Mouse (Mus musculus) liver, embryonic 16.5 days (tissue): ENCODE results near the gene Btn1a1. TPM values are rescaled to one million over a fixed set of nuclear protein-coding genes. Genes with fewer than 3 reads are reported as not detected.
A peak's percentile ranks its signal among the peaks of the same experiment; 100 is the strongest.

Experiments
- ATAC-seq: fragments of 200-750 bp; cut with Nextera tagmentation; 2 replicates; pipeline ENCODE4 v1.8.0; 2017; ENCODE audit warnings: low read depth, mild to moderate bottlenecking, moderate number of reproducible peaks, moderate library complexity
- H3K27ac ChIP-seq: fragments of 300-500 bp; sonication (generic); 2 replicates; pipeline ENCODE4 v1.5.1; 2014; ENCODE audit warnings: mild to moderate bottlenecking, low read length
- H3K27me3 ChIP-seq: fragments of 300-500 bp; sonication (generic); 2 replicates; pipeline ENCODE4 v1.6.1; 2014; ENCODE audit warnings: low read depth, low read length, mixed read lengths; ENCODE audit not compliant: control insufficient read depth, insufficient read depth
- H3K36me3 ChIP-seq: fragments of 300-500 bp; sonication (generic); 2 replicates; pipeline ENCODE4 v1.6.1; 2014; ENCODE audit warnings: mild to moderate bottlenecking; ENCODE audit not compliant: control insufficient read depth, insufficient read depth
- H3K4me1 ChIP-seq: fragments of 300-500 bp; sonication (generic); 2 replicates; pipeline ENCODE4 v1.6.1; 2014; ENCODE audit warnings: low read depth, low read length, mixed read lengths; ENCODE audit not compliant: control insufficient read depth
- H3K4me2 ChIP-seq: fragments of 300-500 bp; sonication (generic); 2 replicates; pipeline ENCODE4 v1.6.1; 2014; ENCODE audit warnings: low read depth, low read length, mixed read lengths
- H3K4me3 ChIP-seq: fragments of 300-500 bp; sonication (generic); 2 replicates; pipeline ENCODE4 v1.5.1; 2014; ENCODE audit warnings: low read depth, mild to moderate bottlenecking, low read length
- H3K9ac ChIP-seq: fragments of 300-500 bp; sonication (generic); 2 replicates; pipeline ENCODE4 v1.6.1; 2014; ENCODE audit warnings: low read depth, low read length
- H3K9me3 ChIP-seq: fragments of 300-500 bp; sonication (generic); replicated peaks from 2 replicates; pipeline ENCODE4 v1.6.1; 2016; ENCODE audit warnings: low read length; ENCODE audit not compliant: control insufficient read depth
- WGBS: fragments of 180-500 bp; shearing (Covaris S2); extraction: QIAGEN DNeasy Blood & Tissue Kit; methylation state at CpG from one replicate; pipeline ENCODE4 v1.1.7; 2014; ENCODE audit not compliant: insufficient replicate concordance; 5-methylcytosine and 5-hydroxymethylcytosine counted together
- polyA plus RNA-seq: library from polyadenylated mRNA; unstranded; fragments of >200 nt; fragmentation: Nextera tagmentation; extraction: Ambion mirVana; gene quantifications from 2 replicates; pipeline ENCODE4 v1.2.1, GENCODE M21; 2015

Btn1a1 gene
- polyA plus RNA-seq, 1 experiment from 2014 or later: 2.0 TPM

- H3K27me3 ChIP-seq: peaks cover 5% of the 10 kb centered on the region
- H3K36me3 ChIP-seq: no peaks in the 10 kb centered on the region
- 16% methylated on average over 1 of the region's 1 CpGs for WGBS
- no peak overlapping the region for H3K9ac ChIP-seq
- no peak for ATAC-seq
- no peak overlapping the region for H3K4me2 ChIP-seq
- H3K4me1 ChIP-seq: peaks cover 14% of the 10 kb centered on the region
- H3K4me3 ChIP-seq: no peak overlapping the region
- no peak overlapping the region for H3K27ac ChIP-seq
- no peaks in the 10 kb centered on the region for H3K9me3 ChIP-seq
Observed at GRCm38 (mm10) chr13:23491263-23491662, 25.6 kb upstream of the Btn1a1 start.

GRCm38 (mm10) chr13:23490863-23491262, 25.2 kb upstream of the Btn1a1 start:
- no peak overlapping the region for H3K27ac ChIP-seq
- H3K9me3 ChIP-seq: no peaks in the 10 kb centered on the region
- no peak overlapping the region for H3K4me2 ChIP-seq
- no peak overlapping the region for H3K4me3 ChIP-seq
- peaks cover 14% of the 10 kb centered on the region for H3K4me1 ChIP-seq
- H3K9ac ChIP-seq: no peak overlapping the region
- H3K27me3 ChIP-seq: peaks cover 5% of the 10 kb centered on the region
- no peaks in the 10 kb centered on the region for H3K36me3 ChIP-seq
- WGBS: 17% methylated on average over 1 of the region's 1 CpGs
- ATAC-seq: no peak

- Histone ChIP-seq H3K4me2 (peak within 1 kb of the TSS; percentile 55), H3K9me3 (no peaks in the 10 kb centered on the region), H3K27ac (no peak within 1 kb of the TSS), H3K4me3 (0 out of 2 replicates have a peak within 1 kb of the TSS, but pooled peaks have one; percentile 18), H3K27me3 (peaks cover 5% of the 10 kb centered on the region), H3K9ac (no peak within 1 kb of the TSS), H3K36me3 (no peaks in the 10 kb centered on the region), H3K4me1 (peaks cover 14% of the 10 kb centered on the region)
- WGBS: 6% methylated on average over 13 of the region's 14 CpGs
- peak; percentile 69 for ATAC-seq
Observed at GRCm38 (mm10) chr13:23488400-23489322, 23.0 kb upstream of the Btn1a1 start, which contains the start of gene Btn2a2. Gene Btn2a2, minus strand, starts transcription at chr13:23488857.

GRCm38 (mm10) chr13:23485271-23485670, 19.6 kb upstream of the Btn1a1 start:
- no peaks in the 10 kb centered on the region for H3K9me3 ChIP-seq
- no peak overlapping the region for H3K4me2 ChIP-seq
- no peak overlapping the region for H3K4me3 ChIP-seq
- no peak overlapping the region for H3K9ac ChIP-seq
- H3K27me3 ChIP-seq: peaks cover 5% of the 10 kb centered on the region
- ATAC-seq: no peak
- no peak overlapping the region for H3K27ac ChIP-seq
- no peaks in the 10 kb centered on the region for H3K36me3 ChIP-seq
- H3K4me1 ChIP-seq: peaks cover 2% of the 10 kb centered on the region; the same call in 1 of the 2 replicates
- 31% methylated on average over 5 of the region's 5 CpGs for WGBS

GRCm38 (mm10) chr13:23483153-23483552, 17.5 kb upstream of the Btn1a1 start:
- no peak overlapping the region for H3K4me3 ChIP-seq
- 56% methylated on average over 2 of the region's 2 CpGs for WGBS
- no peak overlapping the region for H3K27ac ChIP-seq
- H3K27me3 ChIP-seq: peaks cover 5% of the 10 kb centered on the region
- no peaks in the 10 kb centered on the region for H3K4me1 ChIP-seq
- no peak overlapping the region for H3K9ac ChIP-seq
- no peak overlapping the region for H3K4me2 ChIP-seq
- H3K9me3 ChIP-seq: no peaks in the 10 kb centered on the region
- no peak for ATAC-seq
- H3K36me3 ChIP-seq: no peaks in the 10 kb centered on the region

GRCm38 (mm10) chr13:23475658-23476057, 10.0 kb upstream of the Btn1a1 start:
- no peaks in the 10 kb centered on the region for H3K36me3 ChIP-seq
- H3K4me3 ChIP-seq: no peak overlapping the region
- no peak overlapping the region for H3K9ac ChIP-seq
- H3K4me1 ChIP-seq: no peaks in the 10 kb centered on the region
- ATAC-seq: no peak
- peaks cover 3% of the 10 kb centered on the region for H3K27me3 ChIP-seq
- H3K9me3 ChIP-seq: no peaks in the 10 kb centered on the region
- H3K27ac ChIP-seq: no peak overlapping the region
- 50% methylated on average over 2 of the region's 2 CpGs for WGBS
- no peak overlapping the region for H3K4me2 ChIP-seq

GRCm38 (mm10) chr13:23466911-23467310, 1.2 kb upstream of the Btn1a1 start:
- peak; percentile 60 for ATAC-seq
- no peaks in the 10 kb centered on the region for H3K36me3 ChIP-seq
- H3K4me3 ChIP-seq: no peak overlapping the region
- no peaks in the 10 kb centered on the region for H3K9me3 ChIP-seq
- H3K27me3 ChIP-seq: no peaks in the 10 kb centered on the region
- WGBS: 2% methylated on average over 9 of the region's 9 CpGs
- no peak overlapping the region for H3K27ac ChIP-seq
- H3K4me2 ChIP-seq: peak overlapping the region; percentile 21; the same call in 1 of the 2 replicates
- peaks cover 20% of the 10 kb centered on the region for H3K4me1 ChIP-seq
- H3K9ac ChIP-seq: no peak overlapping the region

GRCm38 (mm10) chr13:23466306-23466705, 605 bp upstream of the Btn1a1 start:
- Histone ChIP-seq H3K9ac (no peak overlapping the region), H3K4me1 (peaks cover 20% of the 10 kb centered on the region), H3K4me3 (no peak overlapping the region), H3K27me3 (no peaks in the 10 kb centered on the region), H3K9me3 (no peaks in the 10 kb centered on the region), H3K27ac (no peak overlapping the region), H3K36me3 (no peaks in the 10 kb centered on the region), H3K4me2 (peak overlapping the region; percentile 77)
- whole genome bisulfite sequencing: 53% methylated on average over 1 of the region's 1 CpGs
- no peak for ATAC-seq

- H3K9me3 ChIP-seq: no peaks in the 10 kb centered on the region
- peak overlapping the region; percentile 72 for H3K4me3 ChIP-seq
- 0 out of 2 replicates have a peak, but pooled peaks have one; percentile 22 for ATAC-seq
- peak overlapping the region; percentile 77 for H3K4me2 ChIP-seq
- no peaks in the 10 kb centered on the region for H3K36me3 ChIP-seq
- no peaks in the 10 kb centered on the region for H3K27me3 ChIP-seq
- 2% methylated on average over 11 of the region's 11 CpGs for WGBS
- H3K9ac ChIP-seq: peak overlapping the region; percentile 81
- H3K4me1 ChIP-seq: peaks cover 30% of the 10 kb centered on the region
- H3K27ac ChIP-seq: peak overlapping the region; percentile 82
Observed at GRCm38 (mm10) chr13:23464841-23465366, 797 bp downstream of the Btn1a1 start.
